Mouse (Mus musculus): Measurements from ENCODE around the gene Fignl2.
"Not testable (repeated sequence)": the region's sequence is repeated elsewhere in the genome, so short reads cannot be mapped to it uniquely, and the experiment has no call there.

Fignl2 gene

DNA sequence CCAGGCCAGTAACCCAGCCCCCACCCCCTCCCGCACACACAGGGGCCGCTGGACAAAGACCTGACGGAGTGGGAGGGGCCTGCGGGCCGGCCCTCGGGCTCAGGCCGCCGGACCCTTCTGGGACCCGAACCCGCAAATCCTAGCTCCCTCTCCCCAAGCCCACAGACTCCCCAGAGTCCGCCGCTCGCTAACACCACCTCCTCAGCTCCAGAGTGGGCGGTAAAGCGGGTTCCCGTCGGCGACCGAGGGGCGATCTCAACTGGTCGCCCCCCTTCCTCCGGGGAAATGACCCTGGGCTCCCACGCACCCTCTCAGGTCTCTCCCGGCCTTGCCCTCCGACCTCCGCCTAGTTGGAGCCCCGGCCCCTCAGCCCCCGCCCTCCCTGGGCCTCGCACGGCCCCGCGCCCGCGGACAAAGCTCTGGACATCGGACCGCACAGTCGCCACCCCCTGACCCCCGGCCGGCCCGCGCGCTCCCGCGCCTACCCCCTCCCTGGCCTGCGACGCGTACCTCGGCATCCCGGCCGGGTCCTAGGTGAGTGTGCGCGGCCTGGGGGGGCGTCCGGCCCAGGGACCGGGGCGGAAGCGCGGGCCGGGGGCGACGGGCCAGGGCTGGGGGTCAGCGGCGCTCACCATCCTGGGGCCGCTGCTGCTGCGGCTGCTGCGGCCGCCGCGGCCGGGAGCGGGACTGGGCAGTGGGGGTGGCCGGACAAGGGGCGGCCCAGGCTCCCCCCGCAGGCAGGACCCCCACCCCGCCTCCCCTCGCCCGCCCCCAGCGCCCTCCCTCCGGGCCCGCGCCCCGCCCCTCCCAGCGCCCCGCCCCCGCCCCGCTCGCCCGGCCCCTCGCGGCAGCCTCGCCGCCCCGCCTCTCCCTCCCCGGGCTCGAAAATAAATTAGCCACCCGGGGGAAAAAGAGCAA, at the start of gene Fignl2:
Gene Fignl2 (minus strand): TSS at position 755 of the 918 bp plus-strand sequence.
- no peak for DNase-seq (ENCODE audit: low read depth)

DNA sequence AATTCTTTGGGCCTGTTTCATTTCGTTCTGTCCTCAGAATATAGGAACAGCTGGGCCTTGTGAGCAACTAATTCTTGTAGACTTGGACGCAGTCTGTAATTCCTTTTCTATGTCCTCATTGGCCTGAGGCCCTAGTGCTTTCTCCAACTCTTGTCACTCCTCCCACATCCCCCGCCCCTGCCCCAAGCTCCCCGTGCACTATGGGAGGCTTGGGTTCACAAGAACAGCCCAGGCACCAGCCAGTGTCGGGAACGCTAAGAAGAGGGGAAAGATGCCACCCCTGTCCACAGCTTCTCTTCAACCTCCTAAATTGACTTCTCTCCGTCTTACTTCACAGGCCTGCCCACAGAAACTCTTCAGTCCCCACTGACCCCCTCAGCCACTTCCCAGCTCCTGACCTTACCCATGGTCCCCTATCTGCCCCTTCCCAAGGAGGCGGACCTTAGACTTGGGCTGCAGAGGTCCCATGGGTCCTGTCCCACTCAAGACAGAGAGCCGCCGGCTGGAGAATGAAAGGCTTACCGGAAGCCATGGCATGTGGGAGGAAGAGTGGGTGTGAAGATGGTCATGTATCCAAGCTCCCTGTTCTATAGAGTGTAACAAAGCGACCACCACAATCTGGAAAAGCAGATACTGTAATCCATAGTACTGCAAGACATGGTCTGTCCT, 48.6 kb upstream of the Fignl2 start:
- peak; percentile 51 for DNase-seq (ENCODE audit: low read depth)

DNA sequence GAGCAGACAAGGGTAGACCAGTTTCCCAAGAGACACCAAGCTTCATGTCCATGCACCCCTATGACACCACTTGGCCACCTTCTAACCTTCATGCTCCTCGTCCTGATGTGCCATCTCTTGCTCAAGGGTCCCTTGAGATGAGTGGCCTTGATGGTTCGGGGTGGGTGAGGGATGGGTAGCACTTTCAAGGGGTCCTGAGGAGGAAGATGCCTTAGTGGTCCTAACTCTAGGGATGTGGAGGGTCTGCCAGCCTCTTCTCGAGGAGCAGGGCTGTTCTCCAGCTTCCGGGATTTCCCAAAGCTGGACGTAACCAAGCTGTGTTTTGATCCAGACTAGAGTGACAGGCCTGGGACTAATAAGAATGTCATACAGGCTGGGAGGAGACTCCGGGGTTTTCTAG, 47.2 kb upstream of the Fignl2 start:
- no peak for DNase-seq (ENCODE audit: low read depth)

DNA sequence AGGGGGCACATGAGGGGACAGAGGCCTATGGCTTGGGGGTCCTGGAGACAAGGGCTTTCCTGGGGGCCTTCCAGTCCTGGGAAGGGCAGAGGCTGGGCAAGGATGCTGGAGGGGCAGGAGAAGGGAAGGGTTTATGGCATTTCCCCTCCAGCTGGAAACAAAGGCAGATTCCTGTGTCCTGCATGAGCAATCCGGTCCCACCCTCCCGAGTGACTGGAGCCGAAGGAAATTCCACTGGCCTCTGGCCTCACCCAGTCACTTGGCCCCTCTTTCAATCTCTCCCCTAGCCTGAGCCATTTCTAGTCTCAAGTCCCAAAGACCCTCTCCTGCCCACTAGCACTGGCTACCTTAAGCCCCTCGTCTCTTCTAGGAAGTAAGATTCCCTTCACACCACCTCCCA, 44.8 kb upstream of the Fignl2 start:
- no peak for DNase-seq (ENCODE audit: low read depth)

DNA sequence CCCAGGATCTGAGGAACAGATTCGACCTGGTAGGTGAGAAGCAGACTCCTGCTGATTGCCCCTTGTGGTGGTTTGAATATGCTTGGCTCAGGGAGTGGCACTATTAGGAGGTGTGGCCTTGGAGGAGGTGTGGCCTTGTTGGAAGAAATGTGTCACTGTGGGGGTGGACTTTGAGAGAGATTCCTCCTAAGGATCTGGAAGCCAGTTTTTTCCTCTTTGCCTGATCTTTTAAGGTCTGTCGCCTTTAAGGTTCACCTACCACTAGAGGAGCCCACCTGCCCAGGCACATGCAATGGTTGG, 43.9 kb upstream of the Fignl2 start:
- no peak for DNase-seq (ENCODE audit: low read depth)

DNA sequence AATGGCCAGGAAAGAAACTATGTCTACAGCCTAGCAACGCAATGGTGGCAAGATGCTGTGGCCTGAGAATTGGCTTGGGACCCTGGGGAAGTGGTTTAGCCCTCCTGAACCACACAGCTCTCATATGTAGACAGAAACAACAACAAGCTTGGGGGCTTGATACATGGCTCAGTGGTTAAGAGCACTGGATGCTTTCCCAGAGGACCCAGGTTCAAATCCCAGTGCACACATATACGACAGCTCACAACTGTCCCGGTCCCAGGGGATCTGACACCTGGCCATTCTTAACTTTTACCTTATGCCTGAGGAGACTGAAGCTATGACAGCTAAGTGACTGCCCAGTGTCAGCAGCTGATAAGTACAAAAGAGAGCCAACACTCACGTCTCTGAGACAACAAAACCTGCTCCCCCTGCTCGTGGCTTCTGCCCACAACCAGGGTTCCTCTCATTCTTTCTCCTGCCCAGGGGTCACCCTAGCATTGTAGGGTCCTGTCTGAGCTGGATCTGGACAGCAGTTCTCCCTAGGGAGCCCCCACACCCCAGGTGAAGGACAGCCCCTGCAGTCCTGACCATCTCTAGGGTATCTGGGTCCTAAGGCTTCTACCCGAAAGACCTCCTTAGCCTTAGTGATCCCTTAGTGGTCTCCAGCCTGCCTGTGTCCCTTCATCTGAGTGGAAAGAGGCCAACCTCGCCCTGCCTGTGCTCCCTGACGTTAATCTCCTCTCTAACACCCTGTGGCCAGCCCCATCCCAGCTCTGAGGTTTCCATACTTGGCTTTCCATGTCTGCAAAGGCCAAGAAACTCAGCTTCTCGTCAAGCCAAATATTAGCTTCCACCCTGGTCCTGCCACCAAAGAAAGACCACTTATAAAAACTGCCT, 43.3 kb upstream of the Fignl2 start:
- DNase-seq (ENCODE audit: low read depth): no peak

DNA sequence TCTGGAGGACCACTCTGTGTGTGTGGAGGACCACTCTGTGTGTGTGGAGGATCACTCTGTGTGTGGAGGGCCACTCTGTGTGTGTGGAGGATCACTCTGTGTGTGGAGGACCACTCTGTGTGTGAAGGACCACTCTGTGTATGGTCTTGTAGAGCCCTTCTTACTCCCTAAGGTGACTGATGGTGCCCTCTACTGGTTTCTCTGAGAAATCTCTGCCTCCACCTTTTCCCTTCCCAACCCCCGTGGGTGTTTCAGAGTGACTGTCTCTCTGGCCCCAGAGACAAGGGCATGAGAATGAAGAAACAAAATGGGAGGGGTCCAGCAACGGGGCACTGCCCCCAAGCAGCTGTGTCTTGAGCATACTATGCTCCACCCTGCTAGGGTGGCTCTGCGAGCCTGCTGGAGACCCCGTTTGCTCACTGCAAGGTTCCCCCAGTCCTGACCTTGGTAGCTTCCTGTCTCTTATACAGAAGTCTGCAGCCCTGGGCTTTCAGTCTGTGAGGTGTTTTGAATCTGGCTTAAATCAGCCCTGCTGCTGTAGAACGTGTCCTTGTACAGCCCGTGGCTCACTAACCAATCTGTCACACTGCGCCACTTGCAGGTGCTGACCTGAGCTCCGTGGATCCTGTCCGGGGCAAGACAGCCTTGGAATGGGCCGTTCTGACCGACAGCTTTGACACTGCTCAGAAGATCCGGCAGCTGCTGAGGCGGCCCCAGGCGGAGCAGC, 40.2 kb upstream of the Fignl2 start:
- DNase-seq (ENCODE audit: low read depth): no peak

DNA sequence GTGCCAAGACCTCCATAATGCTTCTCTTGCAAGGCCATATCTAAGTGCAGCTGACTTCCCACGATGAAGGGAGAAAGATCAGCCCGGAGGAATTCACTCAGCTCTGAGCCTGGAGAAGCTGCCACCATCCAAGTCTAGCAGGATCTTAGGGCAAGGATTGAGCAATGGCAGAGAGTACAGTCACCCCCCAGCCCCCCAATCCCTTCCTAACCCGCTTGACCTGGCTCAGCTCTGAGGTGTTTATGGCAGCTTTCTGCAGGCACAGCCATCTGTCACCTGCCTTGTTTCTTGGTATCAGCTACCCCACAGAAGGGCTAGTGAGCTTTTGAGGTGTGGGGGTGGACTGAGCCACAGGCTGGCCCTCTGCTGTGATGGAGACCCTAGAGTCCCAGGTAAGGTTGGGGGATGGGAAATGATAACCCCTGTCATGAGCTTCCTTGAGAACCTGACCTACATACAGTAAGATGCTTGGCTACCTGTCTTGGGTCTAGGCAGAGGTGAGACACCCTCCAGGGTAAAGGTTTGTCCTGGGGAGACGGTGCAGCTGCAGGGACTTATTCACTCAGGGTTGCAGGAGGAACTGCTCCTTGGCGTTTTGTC, 37.2 kb upstream of the Fignl2 start, which contains the start of gene Ankrd33:
Gene Ankrd33 (plus strand): TSS at position 245 of the 600 bp plus-strand sequence.
- DNase-seq (ENCODE audit: low read depth): no peak

DNA sequence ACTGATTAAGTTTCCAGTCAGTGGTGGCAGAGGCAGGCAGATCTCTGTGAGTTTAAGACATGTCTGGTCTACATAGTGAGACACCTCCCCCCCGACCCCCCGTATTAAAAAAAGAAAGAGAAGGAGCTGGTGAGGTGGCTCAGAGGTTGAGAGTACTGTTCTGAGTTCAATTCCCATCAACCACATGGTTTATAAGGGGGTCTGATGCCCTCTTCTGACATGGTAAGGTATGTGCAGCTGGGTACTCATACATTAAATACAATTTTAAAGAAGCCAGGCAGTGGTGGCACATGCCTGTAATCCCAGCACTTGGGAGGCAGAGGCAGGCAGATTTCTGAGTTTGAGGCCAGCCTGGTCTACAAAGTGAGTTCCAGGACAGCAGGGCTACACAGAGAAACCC, 35.4 kb upstream of the Fignl2 start:
- DNase-seq (ENCODE audit: low read depth): not testable (repeated sequence)

DNA sequence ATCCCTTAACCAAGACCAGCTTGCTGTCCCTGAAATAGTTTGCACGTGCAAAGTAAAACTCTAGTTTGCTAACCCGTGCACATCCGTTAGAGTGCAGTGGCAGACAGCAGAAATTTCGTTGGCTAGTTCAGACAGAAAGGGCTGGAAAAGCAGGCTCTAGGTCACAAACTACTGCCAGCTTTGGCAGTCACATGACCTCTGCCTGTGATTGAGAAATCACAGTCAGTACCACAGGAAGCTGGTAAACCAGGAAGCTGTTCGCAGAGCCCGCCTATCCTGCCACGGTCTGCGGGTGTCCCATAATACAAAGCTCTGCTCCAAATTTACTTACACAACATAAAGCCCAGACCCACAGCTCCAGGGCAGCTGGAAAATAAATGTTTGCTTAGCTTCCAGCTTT, 34.8 kb upstream of the Fignl2 start:
- peak; percentile 89 for DNase-seq (ENCODE audit: low read depth)

DNA sequence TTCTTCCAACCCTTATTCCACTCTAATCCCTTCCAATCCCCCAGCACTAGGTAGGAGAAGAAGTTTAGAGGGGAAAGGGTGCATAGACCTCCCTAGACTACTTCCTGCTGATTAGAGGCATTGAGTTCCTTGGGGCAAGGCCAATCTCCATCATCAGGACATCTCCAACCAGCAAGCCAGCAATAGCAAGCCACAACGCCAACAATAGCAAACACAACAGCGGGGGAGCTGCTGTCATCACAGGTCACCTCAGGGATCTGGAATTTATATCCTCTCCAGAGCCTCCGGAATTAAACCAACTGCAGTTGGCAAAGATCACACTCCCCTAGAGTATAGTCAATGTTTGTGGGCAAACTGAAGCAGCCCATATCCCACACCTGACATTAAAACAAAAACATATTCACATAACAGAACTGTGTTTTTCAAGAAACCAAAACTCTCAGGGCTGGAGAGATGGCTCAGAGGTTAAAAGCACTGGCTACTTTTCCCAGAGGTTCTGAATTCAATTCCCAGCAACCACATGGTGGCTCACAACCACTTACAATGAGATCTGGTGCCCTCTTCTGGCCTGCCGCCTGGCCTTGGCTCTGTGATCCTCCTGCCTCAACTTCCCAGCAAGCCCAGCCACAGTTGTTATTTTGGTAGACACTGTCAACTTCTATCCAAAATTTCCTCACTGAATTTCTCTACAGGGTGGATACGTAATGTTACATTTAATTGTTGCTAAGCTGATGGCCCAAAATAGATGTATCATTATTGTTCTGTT, 29.7 kb upstream of the Fignl2 start:
- no peak for DNase-seq (ENCODE audit: low read depth)

DNA sequence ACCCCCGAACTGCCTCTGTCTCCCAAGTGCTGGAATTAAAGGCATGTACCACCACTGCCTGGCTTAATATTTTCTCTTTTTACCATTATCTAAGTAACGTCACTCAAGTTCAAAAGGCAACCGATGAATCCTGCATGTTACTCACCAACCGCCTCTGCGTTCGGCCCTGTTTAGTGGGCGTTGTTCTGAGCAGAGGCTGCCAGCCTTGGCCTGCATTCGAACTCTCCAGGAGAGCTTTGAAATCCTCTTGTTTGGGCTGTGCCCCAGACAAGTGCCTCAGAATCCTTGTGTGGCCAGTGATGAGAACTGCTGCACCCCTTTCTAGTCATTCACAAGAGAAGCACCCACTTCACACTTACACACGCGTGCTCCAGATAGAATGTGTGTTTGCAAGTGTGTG, 27.6 kb upstream of the Fignl2 start:
- no peak for DNase-seq (ENCODE audit: low read depth)

DNA sequence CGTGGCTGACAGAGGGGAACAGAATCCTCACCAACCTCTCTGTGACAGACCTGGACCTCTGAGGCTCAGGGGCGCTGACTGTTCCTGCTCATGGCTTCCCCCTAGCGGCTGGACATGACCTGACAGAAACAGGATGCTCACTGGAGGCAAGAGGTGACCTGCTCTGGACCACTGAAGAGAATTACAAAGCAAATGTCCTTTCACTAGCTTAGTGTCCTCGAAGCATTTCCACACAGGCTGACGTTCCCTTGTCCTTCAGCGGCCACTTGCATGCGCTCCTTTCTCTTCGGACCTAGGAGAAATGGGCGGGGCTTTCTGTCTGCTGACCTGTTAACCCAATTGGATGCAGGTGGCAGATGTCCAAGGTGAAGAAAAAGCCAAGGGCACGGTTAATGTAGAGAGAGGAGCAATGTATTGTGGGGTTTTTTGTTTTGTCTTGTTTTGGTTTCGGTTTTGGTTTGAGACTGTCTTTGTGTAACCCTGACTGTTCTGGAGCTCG, 27.2 kb upstream of the Fignl2 start:
- no peak for DNase-seq (ENCODE audit: low read depth)

DNA sequence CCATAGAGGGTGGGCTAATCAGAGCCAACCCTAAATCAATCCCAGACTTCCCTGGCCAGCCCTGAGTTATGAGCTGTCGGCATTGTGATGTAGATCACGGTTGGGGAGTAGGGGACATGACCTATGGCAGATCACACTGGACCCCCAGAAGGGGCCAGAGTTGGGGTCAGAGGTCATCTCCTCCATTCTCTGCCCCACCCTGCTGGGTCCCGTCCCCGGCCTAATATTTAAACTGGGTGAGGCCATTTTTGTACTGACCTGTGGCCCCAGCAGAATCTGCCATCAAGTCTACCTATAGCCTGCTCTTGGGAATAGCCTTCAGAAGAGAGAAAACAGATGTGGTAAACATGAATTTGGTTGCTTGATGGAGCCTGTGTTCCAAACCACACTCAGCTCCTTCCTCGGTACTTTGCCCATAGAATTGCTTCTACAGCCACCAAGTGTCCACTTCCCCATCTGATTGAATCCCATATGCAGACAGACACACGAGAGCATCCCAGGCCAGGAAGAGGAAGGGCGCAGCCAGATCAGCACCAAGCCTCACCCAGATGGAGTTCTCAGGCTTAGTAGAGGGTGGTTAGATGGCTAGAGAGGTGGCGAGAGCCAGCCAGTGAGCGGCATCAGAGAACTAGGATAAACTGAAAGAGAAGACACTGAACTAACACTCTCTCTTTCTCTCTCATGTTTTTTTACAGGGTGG, 25.4 kb upstream of the Fignl2 start:
- no peak for DNase-seq (ENCODE audit: low read depth)

DNA sequence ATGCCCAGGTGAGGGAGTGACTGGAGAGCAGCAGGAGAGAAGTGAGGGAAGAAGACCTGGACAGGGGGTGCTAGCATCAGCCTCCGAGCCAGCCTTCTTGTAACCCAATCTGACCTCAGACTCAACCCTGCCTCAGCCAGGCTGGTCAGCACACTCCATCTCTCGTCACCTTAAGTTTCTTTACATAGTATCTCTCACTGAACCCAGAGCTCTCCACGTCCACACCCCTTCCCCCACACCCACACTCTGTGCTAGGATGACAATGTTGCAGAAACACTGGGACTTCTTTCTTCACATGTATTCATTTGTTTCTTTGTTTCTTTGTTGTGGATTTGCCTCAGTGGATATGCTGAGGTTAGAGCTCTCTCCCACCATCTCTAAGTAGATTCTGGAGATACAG, 22.6 kb upstream of the Fignl2 start:
- DNase-seq (ENCODE audit: low read depth): no peak

DNA sequence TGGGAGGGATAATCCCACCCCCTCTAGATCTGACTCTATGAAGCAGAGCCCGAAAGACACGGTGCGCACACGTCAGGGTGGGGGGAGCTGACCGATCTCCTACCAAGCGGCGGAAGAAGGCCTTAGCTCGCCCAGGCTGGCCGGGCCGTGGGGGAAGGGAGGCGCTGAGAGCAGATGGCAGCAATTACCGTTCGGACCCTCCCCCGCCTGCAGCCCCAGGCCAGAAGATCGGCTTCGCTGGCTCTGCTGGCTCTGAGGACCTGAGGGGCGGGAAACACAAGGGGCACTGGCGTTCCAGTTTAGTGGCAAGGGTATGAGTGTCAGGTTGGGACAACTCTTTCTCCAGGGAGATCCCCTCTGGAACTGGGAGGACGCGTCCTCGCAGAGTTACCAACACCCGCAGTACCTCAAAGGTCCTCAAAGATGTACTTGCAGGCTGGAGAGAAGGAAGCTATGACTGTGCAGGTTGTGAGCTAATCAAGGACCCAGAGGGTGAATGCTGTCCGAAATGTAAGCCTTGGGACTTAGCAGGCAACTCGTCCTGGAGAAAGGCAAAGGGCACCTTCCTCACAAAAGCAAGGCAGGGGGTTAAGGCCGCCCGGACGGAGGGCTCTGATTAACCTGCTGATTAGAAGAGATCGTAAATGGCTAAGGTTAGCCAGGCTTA, 19.8 kb upstream of the Fignl2 start:
- DNase-seq (ENCODE audit: low read depth): no peak

DNA sequence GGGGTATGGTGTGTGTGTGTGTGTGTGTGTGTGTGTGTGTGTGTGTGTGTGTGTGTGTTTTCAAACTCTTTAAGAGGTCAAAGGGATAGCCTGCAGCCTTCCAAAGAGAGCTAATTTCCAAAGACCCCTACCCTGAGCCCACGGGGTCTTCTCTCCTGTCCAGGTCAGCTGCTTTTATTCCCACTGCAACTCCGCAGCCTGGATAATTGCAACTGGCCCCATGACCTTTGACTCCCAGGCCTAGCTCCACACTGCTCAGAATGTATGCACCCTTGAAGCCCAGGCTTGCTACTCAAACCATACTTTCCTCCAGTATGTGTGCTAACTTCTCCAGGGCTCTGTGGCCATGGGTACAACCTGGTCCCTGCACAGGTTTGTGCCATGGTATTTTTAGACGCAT, 17.0 kb upstream of the Fignl2 start:
- DNase-seq (ENCODE audit: low read depth): no peak

DNA sequence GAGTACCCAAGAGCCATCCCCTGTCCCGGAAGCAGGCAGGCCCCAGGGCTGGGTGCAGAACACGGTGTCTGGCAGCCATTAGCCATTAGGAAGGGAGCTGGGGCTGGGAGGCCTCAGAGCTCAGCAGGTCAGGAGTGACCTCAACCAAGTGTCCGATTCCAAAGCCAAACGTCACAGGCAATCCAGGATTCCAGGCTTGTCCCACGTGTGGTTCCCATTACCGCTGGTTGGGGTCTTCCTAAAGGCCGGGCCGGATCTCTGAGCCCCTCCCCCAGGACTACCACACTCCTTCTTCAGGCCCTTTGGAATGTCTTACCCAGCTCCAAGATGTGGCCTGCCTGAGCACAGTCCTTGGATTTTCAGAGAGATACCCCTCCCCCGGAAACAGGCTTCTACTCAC, 16.6 kb upstream of the Fignl2 start:
- DNase-seq (ENCODE audit: low read depth): no peak

DNA sequence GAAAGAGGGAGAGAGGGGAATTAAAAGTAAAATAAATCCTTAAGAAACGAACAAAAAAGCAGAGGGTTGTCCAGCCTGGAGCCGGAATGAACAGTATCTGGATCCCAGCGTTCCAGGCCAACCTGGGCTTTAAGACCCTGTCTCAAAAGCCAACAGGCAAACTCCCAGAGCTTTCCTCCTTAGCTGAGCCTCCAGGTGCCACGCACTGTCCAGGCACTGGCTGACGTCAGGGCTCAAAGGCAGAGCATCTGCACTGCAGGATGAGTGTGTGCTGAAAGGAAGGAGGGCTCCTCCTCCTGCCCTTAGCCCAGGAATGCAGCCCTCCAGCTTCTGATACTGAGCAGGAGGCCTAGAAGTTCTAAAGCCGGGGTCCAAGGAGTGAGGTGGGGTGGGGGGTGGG, 15.6 kb upstream of the Fignl2 start:
- no peak for DNase-seq (ENCODE audit: low read depth)

Measured in fibroblast of lung, adult 2 months (primary cell).